Mouse (Mus musculus): ENCODE data around the gene Bfsp1.

DNA sequence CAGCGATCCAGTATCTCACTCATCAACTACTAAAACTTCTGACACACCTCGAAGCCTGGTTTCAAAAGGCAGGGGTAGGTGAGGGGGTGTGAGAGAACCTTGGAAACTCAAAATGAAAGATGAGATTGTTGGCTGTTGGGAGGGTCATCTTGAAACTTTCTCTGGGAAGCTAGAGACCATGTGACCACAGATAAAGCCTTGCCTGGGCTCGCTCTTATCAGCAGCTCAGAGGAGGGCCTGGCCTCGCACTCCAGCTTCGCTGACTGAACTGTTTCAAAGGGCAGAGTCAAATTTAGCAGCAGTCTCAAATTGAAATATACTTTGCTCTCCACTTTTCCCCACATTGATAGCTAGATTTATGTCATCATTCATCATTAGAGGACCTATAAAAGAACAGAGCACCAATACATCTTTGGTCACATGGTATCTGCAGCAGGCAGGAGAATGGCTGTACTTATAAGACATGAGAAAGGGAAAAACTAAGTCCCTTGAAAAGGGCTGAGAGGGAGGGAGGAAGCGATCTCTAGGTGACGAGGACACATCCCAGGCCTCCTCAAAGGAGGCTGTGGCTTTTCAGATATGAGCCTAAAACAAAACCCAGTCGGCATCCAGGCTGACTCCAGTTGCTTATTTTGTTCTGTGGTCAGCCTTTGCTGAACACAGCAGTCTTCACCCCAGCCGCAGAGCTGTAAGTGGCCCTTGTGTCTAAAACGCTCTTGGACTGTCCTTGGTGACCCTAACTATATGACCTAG is 8.1 kb upstream of the Bfsp1 start:
- no peak for TF ChIP-seq POLR2A (IDR thresholded peaks at IDR 0.05; ENCODE audit: low read depth, low read length)
- TF ChIP-seq CTCF (IDR thresholded peaks at IDR 0.05; ENCODE audit: extremely low read depth, insufficient read length, insufficient replicate concordance, low read depth, low read length), result no peak
